Mouse (Mus musculus): ENCODE results near the gene Irgc1. TPM values are rescaled to one million over a fixed set of nuclear protein-coding genes. Genes with fewer than 3 reads are reported as not detected.
"Not testable (repeated sequence)": the region's sequence is repeated elsewhere in the genome, so short reads cannot be mapped to it uniquely, and the experiment has no call there.

Irgc1 gene
- polyA plus RNA-seq, 1 experiment from 2014 or later = not detected

DNA sequence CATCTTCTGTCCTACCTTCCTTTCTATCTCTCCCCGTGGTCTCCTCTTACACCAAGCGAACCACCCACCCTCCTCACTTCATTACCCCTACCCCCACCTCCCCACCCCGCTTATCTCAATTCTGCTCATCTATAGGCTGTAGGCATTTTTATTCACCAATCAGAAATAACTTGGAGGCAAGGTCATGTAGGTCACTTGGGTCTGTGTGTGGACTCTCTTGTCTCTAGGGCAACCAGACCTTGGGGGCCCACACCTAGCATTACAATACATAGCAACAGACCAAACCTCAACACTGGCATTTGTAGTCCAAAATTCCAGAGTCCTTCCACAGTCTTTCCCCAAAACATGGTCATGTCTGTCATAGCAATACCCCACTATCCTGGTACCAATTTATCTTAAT, 41.3 kb downstream of the Irgc1 start:
- Histone ChIP-seq H3K9ac (ENCODE audit: low read length) (no peak overlapping the region), H3K4me1 (ENCODE audit: control insufficient read depth in 2 of 2, insufficient read depth in 2 of 2, low read length in 2 of 2) (peaks cover 5 to 13% of the 10 kb centered on the region in 2 experiments; a peak in 3 of 4 replicates), H3K27ac (replicated peaks in 1 of 2; ENCODE audit: control insufficient read depth in 1 of 2, insufficient read depth in 1 of 2, low read depth in 2 of 2, low read length in 2 of 2) (no peak overlapping the region), H3K36me3 (ENCODE audit: control insufficient read depth, insufficient read depth, low read length) (peaks cover 29% of the 10 kb centered on the region), H3K4me2 (ENCODE audit: low read length) (no peak overlapping the region), H3K9me3 (ENCODE audit: control insufficient read depth, low read length) (no peaks in the 10 kb centered on the region), H3K27me3 (ENCODE audit: control insufficient read depth, insufficient read depth, low read length) (no peaks in the 10 kb centered on the region), H3K4me3 (ENCODE audit: control insufficient read depth in 1 of 2, insufficient read depth in 1 of 2, low read depth in 1 of 2, low read length in 2 of 2) (no peak overlapping the region)
- ATAC-seq (ENCODE audit: insufficient number of reproducible peaks, insufficient read depth, low FRiP score, low read depth) = no peak
- WGBS = 63% methylated on average over 3 of the region's 3 CpGs

DNA sequence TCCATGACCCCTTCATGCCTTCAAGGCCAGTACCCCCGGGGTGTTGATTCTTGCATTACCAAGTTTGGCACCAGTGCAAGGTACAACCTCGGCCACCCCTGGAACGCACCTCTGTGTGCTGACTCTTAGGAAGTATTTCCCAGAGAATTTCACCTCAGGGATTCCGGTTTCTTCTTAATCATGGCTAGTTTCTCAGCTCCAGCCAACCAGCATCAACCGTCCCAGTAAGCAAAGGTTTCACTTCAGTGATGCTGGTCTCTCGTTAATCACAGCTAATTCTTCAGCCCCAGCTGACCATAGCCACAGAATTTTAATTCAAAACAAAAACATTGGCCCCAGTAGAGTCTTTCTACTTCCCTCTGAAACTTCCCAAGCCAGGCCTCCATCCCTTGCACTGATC, 42.0 kb downstream of the Irgc1 start:
- no peak for ATAC-seq (ENCODE audit: insufficient number of reproducible peaks, insufficient read depth, low FRiP score, low read depth)
- Histone ChIP-seq H3K9ac (ENCODE audit: low read length) (no peak overlapping the region), H3K4me3 (ENCODE audit: control insufficient read depth in 1 of 2, insufficient read depth in 1 of 2, low read depth in 1 of 2, low read length in 2 of 2) (no peak overlapping the region), H3K36me3 (ENCODE audit: control insufficient read depth, insufficient read depth, low read length) (peaks cover 37% of the 10 kb centered on the region), H3K27ac (replicated peaks in 1 of 2; ENCODE audit: control insufficient read depth in 1 of 2, insufficient read depth in 1 of 2, low read depth in 2 of 2, low read length in 2 of 2) (no peak overlapping the region), H3K4me2 (ENCODE audit: low read length) (no peak overlapping the region), H3K27me3 (ENCODE audit: control insufficient read depth, insufficient read depth, low read length) (no peaks in the 10 kb centered on the region), H3K9me3 (ENCODE audit: control insufficient read depth, low read length) (no peaks in the 10 kb centered on the region), H3K4me1 (ENCODE audit: control insufficient read depth in 2 of 2, insufficient read depth in 2 of 2, low read length in 2 of 2) (peaks cover 2 to 7% of the 10 kb centered on the region in 2 experiments; a peak in 2 of 4 replicates)
- 91% methylated on average over 6 of the region's 6 CpGs for WGBS

DNA sequence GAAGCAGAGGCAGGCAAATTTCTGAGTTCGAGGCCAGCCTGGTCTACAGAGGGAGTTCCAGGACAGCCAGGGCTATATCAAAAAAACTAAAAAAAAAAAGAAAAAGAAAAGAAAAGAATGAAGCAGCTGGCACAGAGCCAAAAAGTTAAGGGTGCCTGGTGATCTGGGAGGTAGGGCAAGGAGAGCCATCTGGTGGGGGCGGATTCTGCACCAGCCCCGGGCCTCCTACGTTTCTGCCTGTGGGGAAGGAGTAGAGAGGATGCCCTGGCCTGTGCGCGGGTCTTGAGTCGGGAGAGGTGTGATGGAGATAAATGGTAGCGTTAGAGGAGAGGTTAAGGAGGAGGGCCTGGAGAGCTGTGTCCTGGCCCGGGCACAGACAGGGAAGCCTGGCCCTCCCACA, 43.9 kb downstream of the Irgc1 start:
- 82% methylated on average over 9 of the region's 9 CpGs for WGBS
- Histone ChIP-seq H3K9me3 (ENCODE audit: control insufficient read depth, low read length) (no peaks in the 10 kb centered on the region), H3K4me1 (ENCODE audit: control insufficient read depth in 2 of 2, insufficient read depth in 2 of 2, low read length in 2 of 2) (peaks cover 0 to 4% of the 10 kb centered on the region in 2 experiments; a peak in 1 of 4 replicates), H3K27ac (replicated peaks in 1 of 2; ENCODE audit: control insufficient read depth in 1 of 2, insufficient read depth in 1 of 2, low read depth in 2 of 2, low read length in 2 of 2) (no peak overlapping the region), H3K9ac (ENCODE audit: low read length) (no peak overlapping the region), H3K36me3 (ENCODE audit: control insufficient read depth, insufficient read depth, low read length) (peaks cover 53% of the 10 kb centered on the region), H3K27me3 (ENCODE audit: control insufficient read depth, insufficient read depth, low read length) (no peaks in the 10 kb centered on the region), H3K4me3 (ENCODE audit: control insufficient read depth in 1 of 2, insufficient read depth in 1 of 2, low read depth in 1 of 2, low read length in 2 of 2) (no peak overlapping the region), H3K4me2 (ENCODE audit: low read length) (no peak overlapping the region)
- no peak for ATAC-seq (ENCODE audit: insufficient number of reproducible peaks, insufficient read depth, low FRiP score, low read depth)

DNA sequence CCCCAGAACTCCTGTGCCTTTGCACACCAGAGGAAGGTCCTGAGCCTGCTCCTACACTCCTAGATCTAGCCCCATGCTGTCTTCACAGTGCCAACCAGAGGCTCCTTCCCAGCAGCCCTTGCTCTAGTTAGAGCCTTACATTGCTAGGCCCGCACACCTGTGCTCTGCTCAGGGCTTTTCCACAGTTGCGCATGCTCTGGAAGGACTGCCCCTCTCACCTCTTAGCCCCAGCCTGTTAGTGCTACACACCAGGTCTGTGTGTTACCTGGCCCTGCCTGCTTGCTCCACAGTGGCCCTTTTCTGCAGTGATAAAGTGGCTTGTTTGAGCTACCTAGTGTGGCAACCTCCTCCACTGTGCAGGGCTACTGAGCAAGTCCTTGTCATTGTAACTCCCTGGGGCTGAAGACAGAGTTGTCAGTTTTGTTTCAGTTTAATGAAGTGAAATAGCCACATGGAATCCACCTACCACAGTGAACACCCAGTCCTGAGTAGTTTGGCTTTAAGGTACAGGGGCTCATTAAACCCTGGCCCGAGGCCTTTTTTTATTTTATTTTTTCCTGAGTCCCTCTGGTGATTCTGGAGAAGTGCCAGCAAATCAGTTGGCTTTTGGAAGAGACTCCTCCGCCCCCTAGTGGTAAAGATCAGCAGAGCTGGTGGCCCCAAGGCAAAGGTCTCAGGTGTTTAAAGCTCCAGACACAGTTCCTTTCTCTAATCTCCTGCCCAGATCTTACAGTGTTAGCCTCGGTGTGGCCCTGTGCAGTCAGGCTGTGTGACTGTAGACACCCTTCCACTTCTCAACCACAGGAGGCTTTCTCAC, 45.4 kb downstream of the Irgc1 start:
- peaks cover 0 to 4% of the 10 kb centered on the region in 2 experiments; a peak in 1 of 4 replicates for H3K4me1 ChIP-seq (ENCODE audit: control insufficient read depth in 2 of 2, insufficient read depth in 2 of 2, low read length in 2 of 2)
- no peaks in the 10 kb centered on the region for H3K27me3 ChIP-seq (ENCODE audit: control insufficient read depth, insufficient read depth, low read length)
- peaks cover 4% of the 10 kb centered on the region; the same call in 1 of the 2 replicates for H3K9me3 ChIP-seq (ENCODE audit: control insufficient read depth, low read length)
- H3K4me2 ChIP-seq (ENCODE audit: low read length) = no peak overlapping the region
- peaks cover 63% of the 10 kb centered on the region for H3K36me3 ChIP-seq (ENCODE audit: control insufficient read depth, insufficient read depth, low read length)
- no peak overlapping the region for H3K9ac ChIP-seq (ENCODE audit: low read length)
- WGBS = 44% methylated on average over 5 of the region's 5 CpGs
- peak; percentile 32; the same call in 1 of the 2 replicates for ATAC-seq (ENCODE audit: insufficient number of reproducible peaks, insufficient read depth, low FRiP score, low read depth)
- no peak overlapping the region for H3K27ac ChIP-seq (replicated peaks in 1 of 2; ENCODE audit: control insufficient read depth in 1 of 2, insufficient read depth in 1 of 2, low read depth in 2 of 2, low read length in 2 of 2)
- H3K4me3 ChIP-seq (ENCODE audit: control insufficient read depth in 1 of 2, insufficient read depth in 1 of 2, low read depth in 1 of 2, low read length in 2 of 2) = no peak overlapping the region

DNA sequence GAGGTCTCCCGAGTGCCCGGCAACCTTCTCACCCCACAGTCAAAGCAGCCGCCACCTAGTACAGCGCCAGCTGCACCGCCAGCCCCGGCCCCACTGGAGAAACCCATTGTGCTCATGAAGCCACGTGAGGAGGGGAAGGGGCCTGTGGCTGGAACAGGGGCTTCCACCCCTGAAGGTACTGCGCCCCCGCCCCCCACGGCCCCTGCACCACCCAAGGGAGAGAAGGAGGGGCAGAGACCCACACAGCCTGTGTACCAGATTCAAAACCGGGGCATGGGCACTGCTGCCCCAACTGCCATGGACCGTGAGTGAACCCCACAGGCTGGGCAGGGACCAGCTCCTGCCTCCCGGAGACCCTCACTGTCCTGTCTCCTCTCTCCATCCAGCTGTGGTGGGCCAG, 46.4 kb downstream of the Irgc1 start:
- H3K4me1 ChIP-seq (ENCODE audit: control insufficient read depth in 2 of 2, insufficient read depth in 2 of 2, low read length in 2 of 2) = peaks cover 0 to 4% of the 10 kb centered on the region in 2 experiments; a peak in 1 of 4 replicates
- ATAC-seq (ENCODE audit: insufficient number of reproducible peaks, insufficient read depth, low FRiP score, low read depth) = 0 out of 2 replicates have a peak, but pooled peaks have one; percentile 4
- no peak overlapping the region for H3K4me2 ChIP-seq (ENCODE audit: low read length)
- H3K27ac ChIP-seq (replicated peaks in 1 of 2; ENCODE audit: control insufficient read depth in 1 of 2, insufficient read depth in 1 of 2, low read depth in 2 of 2, low read length in 2 of 2) = no peak overlapping the region
- whole genome bisulfite sequencing = 95% methylated on average over 13 of the region's 13 CpGs
- H3K27me3 ChIP-seq (ENCODE audit: control insufficient read depth, insufficient read depth, low read length) = no peaks in the 10 kb centered on the region
- H3K9me3 ChIP-seq (ENCODE audit: control insufficient read depth, low read length) = peaks cover 4% of the 10 kb centered on the region; the same call in 1 of the 2 replicates
- no peak overlapping the region for H3K9ac ChIP-seq (ENCODE audit: low read length)
- peaks cover 63% of the 10 kb centered on the region for H3K36me3 ChIP-seq (ENCODE audit: control insufficient read depth, insufficient read depth, low read length)
- no peak overlapping the region for H3K4me3 ChIP-seq (ENCODE audit: control insufficient read depth in 1 of 2, insufficient read depth in 1 of 2, low read depth in 1 of 2, low read length in 2 of 2)

DNA sequence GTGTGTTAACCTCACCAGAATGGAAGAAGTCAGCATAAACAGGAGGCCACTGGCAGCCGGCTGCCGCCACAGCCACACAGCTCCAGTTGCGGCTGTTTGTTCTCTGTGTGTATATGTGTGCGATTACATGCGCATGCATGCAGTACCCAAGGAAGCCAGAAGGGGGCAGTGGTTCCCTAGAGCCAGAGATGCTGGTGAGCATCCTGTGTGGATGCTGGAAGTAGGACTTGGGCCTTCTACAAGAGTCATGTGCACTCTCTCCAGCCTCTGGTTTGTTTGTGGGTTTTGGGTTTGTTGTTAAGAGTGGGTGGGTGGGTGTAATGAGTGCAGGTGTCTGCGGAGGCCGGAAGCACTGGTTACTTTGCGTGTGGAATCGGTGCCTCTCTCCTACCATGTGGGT, 49.2 kb downstream of the Irgc1 start:
- H3K4me3 ChIP-seq (ENCODE audit: control insufficient read depth in 1 of 2, insufficient read depth in 1 of 2, low read depth in 1 of 2, low read length in 2 of 2) = no peak overlapping the region
- no peak overlapping the region for H3K4me2 ChIP-seq (ENCODE audit: low read length)
- H3K9ac ChIP-seq (ENCODE audit: low read length) = no peak overlapping the region
- H3K27ac ChIP-seq (replicated peaks in 1 of 2; ENCODE audit: control insufficient read depth in 1 of 2, insufficient read depth in 1 of 2, low read depth in 2 of 2, low read length in 2 of 2) = no peak overlapping the region
- H3K9me3 ChIP-seq (ENCODE audit: control insufficient read depth, low read length) = peaks cover 4% of the 10 kb centered on the region; the same call in 1 of the 2 replicates
- ATAC-seq (ENCODE audit: insufficient number of reproducible peaks, insufficient read depth, low FRiP score, low read depth) = no peak
- peaks cover 52% of the 10 kb centered on the region for H3K36me3 ChIP-seq (ENCODE audit: control insufficient read depth, insufficient read depth, low read length)
- H3K27me3 ChIP-seq (ENCODE audit: control insufficient read depth, insufficient read depth, low read length) = no peaks in the 10 kb centered on the region
- WGBS = 98% methylated on average over 9 of the region's 9 CpGs
- peaks cover 3 to 7% of the 10 kb centered on the region in 2 experiments; a peak in 3 of 4 replicates for H3K4me1 ChIP-seq (ENCODE audit: control insufficient read depth in 2 of 2, insufficient read depth in 2 of 2, low read length in 2 of 2)

DNA sequence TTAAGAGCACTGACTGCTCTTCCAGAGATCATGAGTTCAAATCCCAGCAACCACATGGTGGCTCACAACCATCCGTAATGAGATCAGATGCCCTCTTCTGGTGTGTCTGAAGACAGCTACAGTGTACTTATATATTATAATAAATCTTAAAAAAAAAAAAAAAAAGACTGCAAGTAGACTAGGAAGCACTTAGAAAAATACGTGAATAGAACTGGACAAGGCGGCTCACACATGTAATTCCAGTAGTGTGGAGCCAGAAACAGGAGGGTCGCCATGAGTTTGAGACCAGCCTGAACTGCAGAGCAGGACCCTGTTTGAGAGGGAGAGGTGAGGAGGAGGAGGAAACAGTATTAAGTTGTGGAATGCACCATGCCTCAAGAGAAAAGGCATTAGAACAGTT, 51.6 kb downstream of the Irgc1 start:
- 87% methylated on average over 4 of the region's 4 CpGs for WGBS
- ATAC-seq (ENCODE audit: insufficient number of reproducible peaks, insufficient read depth, low FRiP score, low read depth) = not testable (repeated sequence)
- peak overlapping the region; percentile 58 for H3K4me2 ChIP-seq (ENCODE audit: low read length)

More for the DNA sequence above, 51.6 kb downstream of the Irgc1 start:
- peaks cover 35% of the 10 kb centered on the region for H3K36me3 ChIP-seq (ENCODE audit: control insufficient read depth, insufficient read depth, low read length)
- not testable (repeated sequence) for H3K4me1 ChIP-seq (ENCODE audit: control insufficient read depth in 2 of 2, insufficient read depth in 2 of 2, low read length in 2 of 2); H3K27me3 ChIP-seq (ENCODE audit: control insufficient read depth, insufficient read depth, low read length); H3K9ac ChIP-seq (ENCODE audit: low read length); H3K9me3 ChIP-seq (ENCODE audit: control insufficient read depth, low read length); H3K27ac ChIP-seq (replicated peaks in 1 of 2; ENCODE audit: control insufficient read depth in 1 of 2, insufficient read depth in 1 of 2, low read depth in 2 of 2, low read length in 2 of 2)
- H3K4me3 ChIP-seq (ENCODE audit: control insufficient read depth in 1 of 2, insufficient read depth in 1 of 2, low read depth in 1 of 2, low read length in 2 of 2) = peak overlapping the region in 1 of 2 experiments; percentile 61; a peak in 1 of 4 replicates
